Mouse (Mus musculus) gonadal fat pad, adult 2 months (tissue): ENCODE results near the gene Tbc1d13. TPM values are rescaled to one million over a fixed set of nuclear protein-coding genes. Genes with fewer than 3 reads are reported as not detected.
"Not testable (repeated sequence)": the region's sequence is repeated elsewhere in the genome, so short reads cannot be mapped to it uniquely, and the experiment has no call there.

Experiments
- DNase-seq: peaks from one replicate; pipeline ENCODE4 v3.0.0-alpha.2; 2012; ENCODE audit warnings: low read depth
- polyA plus RNA-seq: library from polyadenylated mRNA; depleted of rRNA; stranded (reverse); fragments of >200 nt; gene quantifications from 2 replicates; pipeline ENCODE4 v1.2.3, GENCODE M21; 2012; rRNA removed

Tbc1d13 gene
- polyA plus RNA-seq, 1 experiment: 59.5 TPM

GRCm38 (mm10) chr2:30178711-30179110 is 45.2 kb downstream of the Tbc1d13 start:
- DNase-seq: not testable (repeated sequence)

- DNase-seq: no peak
Measured at GRCm38 (mm10) chr2:30182424-30182823, 48.9 kb downstream of the Tbc1d13 start.

DNA sequence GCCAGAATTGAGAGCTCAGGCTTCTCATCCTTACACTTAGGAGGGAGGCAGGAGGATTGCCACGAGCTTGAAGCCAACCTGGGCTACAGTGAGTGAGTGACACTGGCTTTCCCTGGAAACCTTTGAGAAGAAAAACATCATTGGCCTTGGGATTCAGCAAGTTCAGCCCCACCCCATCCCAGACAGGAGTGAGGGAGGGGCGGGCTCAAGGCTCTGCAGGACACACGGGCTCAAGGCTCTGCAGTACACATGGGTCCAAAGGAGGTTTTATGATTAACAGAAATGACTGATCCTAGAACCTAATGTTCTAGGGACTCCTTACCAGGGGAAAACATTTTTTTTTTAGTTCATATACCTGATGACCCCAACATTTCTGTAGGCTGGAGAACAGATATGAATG is 50.2 kb downstream of the Tbc1d13 start:
- no peak for DNase-seq

GRCm38 (mm10) chr2:30185276-30185675 is 51.7 kb downstream of the Tbc1d13 start:
- DNase-seq: no peak

DNA sequence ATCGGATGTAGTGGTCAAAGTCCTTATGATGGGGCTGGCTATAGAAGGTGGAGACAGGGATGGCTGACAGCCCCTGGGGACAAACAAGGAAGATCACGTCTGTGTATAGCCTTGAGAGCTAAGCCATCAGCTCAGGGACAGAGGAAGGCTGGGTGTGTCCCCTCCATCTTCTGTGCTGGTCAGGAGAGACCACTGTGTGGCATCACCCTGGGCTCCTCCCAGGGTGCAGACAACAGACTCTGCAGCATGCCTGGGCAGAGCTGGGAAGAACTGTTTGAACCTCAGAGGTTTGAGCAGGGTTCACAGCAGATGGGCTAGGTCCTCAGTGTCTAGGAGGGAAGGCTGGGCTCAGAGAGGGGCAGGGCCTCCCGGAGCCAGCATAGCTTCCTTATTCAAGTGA is 52.1 kb downstream of the Tbc1d13 start:
- DNase-seq: no peak

DNA sequence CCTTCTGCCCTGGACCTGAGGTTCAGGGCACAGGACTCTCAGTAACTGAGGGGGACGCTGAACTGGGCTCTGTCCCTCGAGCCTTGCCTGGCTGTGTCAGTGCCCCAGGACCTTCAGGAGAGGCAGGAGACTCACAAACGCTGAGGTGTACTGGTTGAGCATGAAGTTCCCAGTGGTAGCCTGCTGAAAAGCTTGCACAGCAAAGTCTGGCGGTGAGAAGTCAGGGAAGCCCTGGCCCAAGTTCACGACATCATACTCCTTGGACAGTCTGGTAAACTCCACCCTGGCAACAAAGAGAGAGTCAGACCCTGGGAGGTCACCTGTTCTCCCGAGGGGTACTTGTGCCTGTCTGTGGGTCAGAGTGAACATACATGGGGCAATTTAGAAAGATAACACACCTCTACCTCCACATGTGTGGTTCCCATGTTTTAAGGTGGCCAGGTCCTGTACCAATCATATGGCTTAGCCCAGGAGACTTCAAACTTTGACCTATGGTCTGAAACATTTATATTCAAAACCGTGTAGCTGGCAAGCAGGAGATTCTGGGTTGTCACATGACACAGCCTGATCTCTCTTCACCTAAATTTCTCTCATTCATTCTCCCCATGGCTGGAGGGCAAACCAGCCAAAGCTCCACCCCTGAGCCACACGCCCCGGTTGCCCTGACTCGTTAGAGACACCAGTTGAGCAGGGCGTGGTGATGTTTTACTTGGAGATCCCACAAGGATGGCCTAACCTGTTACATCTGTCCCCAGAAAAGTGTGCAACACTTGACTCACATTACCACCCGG is 58.4 kb downstream of the Tbc1d13 start:
- no peak for DNase-seq

GRCm38 (mm10) chr2:30194656-30195055 is 61.1 kb downstream of the Tbc1d13 start:
- no peak for DNase-seq

DNA sequence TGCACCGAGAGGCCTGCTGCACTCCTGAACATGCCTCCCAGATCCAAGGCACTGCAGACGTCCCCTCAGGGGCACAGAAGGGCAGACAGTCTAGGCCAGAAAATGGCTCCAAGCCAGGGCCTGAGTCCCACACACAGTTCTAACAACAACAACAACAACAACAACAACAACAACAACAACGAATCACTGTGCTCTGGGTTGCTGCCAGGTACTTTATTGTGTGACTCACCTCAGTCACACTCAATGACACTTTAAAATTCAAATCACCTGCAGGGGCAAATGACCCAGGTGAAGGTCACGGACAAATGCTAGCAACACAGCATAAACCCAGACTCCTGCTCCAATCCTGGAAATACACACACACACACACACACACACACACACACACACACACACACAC is 64.5 kb downstream of the Tbc1d13 start:
- DNase-seq: no peak

- peak; percentile 63 for DNase-seq
Measured at GRCm38 (mm10) chr2:30199984-30200383, 66.4 kb downstream of the Tbc1d13 start.

- no peak for DNase-seq
Measured at GRCm38 (mm10) chr2:30200388-30200925, 66.9 kb downstream of the Tbc1d13 start.

Other genes starting within 250 kb of the Tbc1d13 start
- 30.6 and 41.7 TPM in 2 replicates for gene Odf2, start 244.5 kb upstream of the Tbc1d13 start, polyA plus RNA-seq
- gene Gle1, start 198.3 kb upstream of the Tbc1d13 start, polyA plus RNA-seq: 19.3 and 24.5 TPM in 2 replicates
- 150 and 210 TPM in 2 replicates for gene Sptan1, start 168.2 kb upstream of the Tbc1d13 start, polyA plus RNA-seq
- 37.6 and 45.3 TPM in 2 replicates for gene Wdr34, start 84.9 kb upstream of the Tbc1d13 start, polyA plus RNA-seq
- 28.5 and 37.2 TPM in 2 replicates for gene Set, start 76.4 kb upstream of the Tbc1d13 start, polyA plus RNA-seq
- gene Pkn3, start 56.1 kb upstream of the Tbc1d13 start, polyA plus RNA-seq: 9.1 and 12.3 TPM in 2 replicates
- 56.4 and 66.5 TPM in 2 replicates for gene Zdhhc12, start 40.1 kb upstream of the Tbc1d13 start, polyA plus RNA-seq
- gene Zer1, start 9.2 kb upstream of the Tbc1d13 start, polyA plus RNA-seq: 58.1 TPM in 2 replicates
- 40.8 and 41.5 TPM in 2 replicates for gene Endog, start 37.7 kb downstream of the Tbc1d13 start, polyA plus RNA-seq
- 24.3 and 27.3 TPM in 2 replicates for gene Spout1, start 44.7 kb downstream of the Tbc1d13 start, polyA plus RNA-seq
- 83.0 and 87.2 TPM in 2 replicates for gene Kyat1, start 72.1 kb downstream of the Tbc1d13 start, polyA plus RNA-seq
- gene Lrrc8a, start 104.0 kb downstream of the Tbc1d13 start, polyA plus RNA-seq: 28.4 and 29.3 TPM in 2 replicates
- gene Gm28035, start 106.8 kb downstream of the Tbc1d13 start, polyA plus RNA-seq: 9.6 and 11.8 TPM in 2 replicates
- 51.9 and 62.7 TPM in 2 replicates for gene Phyhd1, start 132.5 kb downstream of the Tbc1d13 start, polyA plus RNA-seq
- gene Gm28038, start 147.3 kb downstream of the Tbc1d13 start, polyA plus RNA-seq: not detected in 2 replicates
- 48.2 and 83.0 TPM in 2 replicates for gene Dolk, start 152.6 kb downstream of the Tbc1d13 start, polyA plus RNA-seq
- gene Nup188, start 152.7 kb downstream of the Tbc1d13 start, polyA plus RNA-seq: 28.9 and 30.4 TPM in 2 replicates
- 284 and 342 TPM in 2 replicates for gene Sh3glb2, start 225.6 kb downstream of the Tbc1d13 start, polyA plus RNA-seq
- gene Miga2, start 230.5 kb downstream of the Tbc1d13 start, polyA plus RNA-seq: 49.5 and 66.9 TPM in 2 replicates